Mouse (Mus musculus): ENCODE results near the gene Lactb. TPM values are rescaled to one million over a fixed set of nuclear protein-coding genes. Genes with fewer than 3 reads are reported as not detected.
"Not testable (repeated sequence)": the region's sequence is repeated elsewhere in the genome, so short reads cannot be mapped to it uniquely, and the experiment has no call there.

Lactb gene
- total RNA-seq, 2 experiments from 2014 or later: 18.8 to 21.7 TPM

DNA sequence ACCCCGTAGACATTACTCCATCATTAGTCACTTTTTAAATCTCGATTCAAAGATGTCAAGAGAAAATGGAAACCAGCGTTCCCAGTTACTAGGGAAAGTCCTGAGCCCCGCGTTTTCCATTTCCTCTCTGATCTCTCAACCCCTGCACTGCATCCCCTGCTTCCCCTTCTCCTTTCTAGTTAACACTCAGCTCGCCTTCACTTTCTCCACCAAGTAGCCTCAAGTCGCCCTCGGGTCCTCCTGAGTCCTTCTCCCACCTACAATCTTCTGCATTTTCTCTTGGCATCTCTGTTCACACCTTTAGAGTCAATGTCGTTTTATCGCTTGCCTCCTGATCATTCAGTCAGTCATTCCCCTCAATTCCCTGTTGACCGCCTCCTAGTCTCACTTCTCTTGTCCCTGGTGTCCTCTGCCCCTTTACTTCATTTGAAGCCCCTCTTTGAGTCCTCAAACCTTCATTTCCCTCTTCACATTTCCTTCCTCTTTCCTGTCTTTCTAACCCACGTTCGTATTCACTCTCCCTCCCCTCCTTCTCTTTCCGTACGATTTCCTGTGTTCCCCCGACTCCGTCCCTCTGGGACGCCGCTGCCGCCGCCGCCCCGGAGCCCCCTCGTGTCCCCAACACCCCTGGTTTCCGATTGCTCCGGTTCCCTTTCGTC, 56.5 kb downstream of the Lactb start:
- no peak for TF ChIP-seq CTCF (IDR thresholded peaks at IDR 0.05)
- peak overlapping the region; percentile 94 for H3K4me3 ChIP-seq
- intact Hi-C loops (cut with DNase I): loop anchor here (2.0 to 5.0 kb wide), 4 partner anchors 26 to 82 kb away; partner anchors contain the start of gene Lactb
- peak overlapping the region; percentile 84 for H3K27ac ChIP-seq
- DNase-seq (ENCODE audit: extremely low spot score in 1 of 2, low spot score in 2 of 2): no peak

DNA sequence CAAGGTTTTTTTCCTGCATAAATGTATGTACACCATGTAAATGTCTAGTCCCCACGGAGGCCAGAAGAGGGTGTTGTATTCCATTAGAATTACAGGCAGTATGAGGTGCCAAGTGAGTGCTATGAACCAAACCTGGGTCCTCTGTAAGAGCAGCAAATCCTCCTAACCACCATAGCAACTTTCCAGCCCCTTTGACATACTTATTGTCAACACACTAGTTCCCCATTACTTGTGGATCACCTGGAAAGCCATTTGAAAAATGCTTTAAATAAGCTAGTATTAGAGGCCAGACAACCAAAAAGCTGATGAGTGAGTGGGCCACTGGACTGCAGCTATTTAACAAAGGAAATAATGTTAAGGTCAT, 57.4 kb downstream of the Lactb start:
- TF ChIP-seq CTCF (IDR thresholded peaks at IDR 0.05): no peak; the same call in 1 of the 2 replicates
- Histone ChIP-seq H3K27ac (no peak overlapping the region), H3K4me3 (no peak overlapping the region)
- no peak for DNase-seq (ENCODE audit: extremely low spot score in 1 of 2, low spot score in 2 of 2)
- intact Hi-C loops (cut with DNase I): loop anchor here (2.0 to 5.0 kb wide), 4 partner anchors 27 to 81 kb away; partner anchors contain the start of gene Lactb

DNA sequence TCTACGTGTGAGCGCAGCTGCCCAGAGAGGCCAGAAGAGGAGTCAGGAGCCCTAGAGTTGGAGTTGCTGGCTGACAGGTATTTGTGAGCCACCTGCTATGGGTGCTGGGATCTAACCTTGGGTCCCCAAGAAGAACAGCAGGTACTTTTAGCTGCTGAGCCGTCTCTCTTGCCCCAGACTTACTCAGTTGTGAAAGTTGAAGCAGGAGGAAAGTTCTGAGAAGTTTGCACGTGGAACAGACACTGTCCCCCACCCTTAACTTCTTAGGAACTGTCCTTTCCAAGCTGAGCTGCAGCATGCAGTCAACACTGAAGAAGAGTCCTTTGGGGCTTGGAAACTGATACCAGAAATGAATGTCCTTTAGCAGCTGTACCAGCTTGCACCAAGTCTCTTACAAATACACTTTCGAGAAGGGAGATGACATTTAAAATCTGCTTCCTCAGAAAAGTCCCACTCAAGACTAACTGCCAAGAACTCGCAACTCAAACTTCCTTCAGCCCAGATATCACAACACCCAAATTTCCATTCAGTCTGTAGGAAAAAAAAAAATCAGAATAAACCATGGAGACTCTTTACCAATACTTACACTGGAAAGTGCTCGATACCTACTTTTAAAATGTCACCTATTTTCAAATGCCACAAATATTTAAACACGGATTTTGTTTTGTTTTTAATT, 57.9 kb downstream of the Lactb start:
- TF ChIP-seq CTCF (IDR thresholded peaks at IDR 0.05): no peak
- Histone ChIP-seq H3K4me3 (no peak overlapping the region), H3K27ac (no peak overlapping the region)
- DNase-seq (ENCODE audit: extremely low spot score in 1 of 2, low spot score in 2 of 2): no peak
- intact Hi-C loops (cut with DNase I): loop anchor here (5.0 kb wide), 1 partner anchor 80 kb away; no protein-coding TSS in a partner anchor

DNA sequence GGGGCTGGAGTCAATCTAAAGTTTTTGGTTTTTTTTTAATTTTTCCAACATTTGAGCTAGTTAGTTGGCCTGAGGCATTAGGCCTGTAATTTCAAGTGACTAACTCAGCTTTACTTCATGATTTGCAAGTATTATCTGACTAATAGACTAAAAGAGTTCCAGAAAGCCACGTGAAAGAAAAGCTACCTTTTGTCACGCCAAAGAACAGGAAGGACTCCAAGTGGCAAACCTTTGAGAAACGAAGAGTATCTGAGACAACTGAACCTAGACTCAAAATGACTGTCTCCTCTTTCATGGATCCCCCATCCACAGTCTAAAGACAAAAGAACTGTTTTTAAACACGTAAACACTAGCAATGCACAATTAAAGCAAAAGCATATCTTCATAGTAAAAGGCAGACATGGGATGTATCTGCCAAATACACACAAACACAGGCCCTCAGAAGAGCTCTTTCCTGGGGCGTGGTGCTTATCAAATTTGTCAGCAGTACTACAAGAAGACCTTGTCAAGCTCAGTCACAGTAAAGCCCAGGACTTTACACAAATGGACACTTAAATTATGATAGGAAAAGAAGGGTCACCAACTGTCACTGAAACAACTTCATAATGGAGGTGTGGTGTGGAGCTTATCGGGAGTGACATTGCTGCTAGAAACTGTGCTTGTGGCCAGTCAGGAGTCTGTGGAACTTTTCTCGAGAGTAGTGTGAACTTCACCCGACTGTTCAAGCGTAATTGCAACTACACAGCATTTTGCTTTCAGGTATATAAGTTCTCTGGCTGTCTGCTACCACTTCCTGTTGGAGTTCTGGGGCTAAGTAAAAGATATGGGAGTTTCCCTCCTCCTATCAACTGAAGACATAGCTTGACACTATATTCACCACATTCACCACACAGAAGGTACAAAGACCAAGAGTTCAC, 59.2 kb downstream of the Lactb start:
- DNase-seq (ENCODE audit: extremely low spot score in 1 of 2, low spot score in 2 of 2): no peak
- H3K27ac ChIP-seq: no peak overlapping the region
- no peak overlapping the region for H3K4me3 ChIP-seq
- no peak for TF ChIP-seq CTCF (IDR thresholded peaks at IDR 0.05)
- intact Hi-C loops (cut with DNase I): loop anchor here (5.0 kb wide), 1 partner anchor 79 kb away; no protein-coding TSS in a partner anchor

DNA sequence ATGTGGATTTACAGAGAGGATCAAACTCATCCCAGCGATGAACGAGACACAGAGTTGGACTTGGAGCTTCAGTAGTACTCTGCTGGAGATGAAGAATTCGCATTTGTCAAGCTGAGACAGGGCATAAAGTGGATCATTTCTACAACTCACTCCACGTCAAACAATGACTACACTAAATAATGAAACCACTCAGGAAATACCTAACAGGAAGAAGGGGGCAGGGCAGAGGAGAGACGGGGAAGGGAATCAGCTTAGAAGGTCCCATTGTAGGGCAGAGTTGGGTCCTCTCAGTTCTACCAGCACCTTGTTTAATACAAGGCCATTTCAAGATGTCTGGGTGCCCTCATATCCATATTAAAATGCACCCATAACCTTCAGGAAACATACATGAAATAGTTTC, 59.9 kb downstream of the Lactb start:
- no peak for DNase-seq (ENCODE audit: extremely low spot score in 1 of 2, low spot score in 2 of 2)
- TF ChIP-seq CTCF (IDR thresholded peaks at IDR 0.05): no peak
- Histone ChIP-seq H3K27ac (no peak overlapping the region), H3K4me3 (no peak overlapping the region)
- intact Hi-C loops (cut with DNase I): loop anchor here (5.0 kb wide), 1 partner anchor 78 kb away; no protein-coding TSS in a partner anchor

DNA sequence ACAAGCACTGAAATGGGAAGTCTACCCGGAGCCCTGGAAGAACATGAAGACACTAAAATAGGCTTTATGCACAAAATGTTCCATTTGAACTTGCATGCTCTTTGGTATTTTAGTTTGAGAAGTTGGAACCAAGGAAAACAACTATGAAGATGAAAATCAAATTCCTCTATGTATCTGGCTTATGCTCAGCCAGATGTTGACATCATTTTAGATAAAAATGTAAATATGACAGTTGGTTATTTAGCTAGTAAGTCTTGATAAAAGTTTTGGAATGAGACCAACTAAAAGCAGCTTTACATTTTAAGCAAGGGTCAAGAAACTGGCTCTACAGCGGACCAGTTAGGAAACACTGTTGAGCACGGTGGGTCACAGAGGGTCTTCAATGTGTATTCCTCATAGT, 60.7 kb downstream of the Lactb start:
- TF ChIP-seq CTCF (IDR thresholded peaks at IDR 0.05): no peak
- DNase-seq (ENCODE audit: extremely low spot score in 1 of 2, low spot score in 2 of 2): no peak
- intact Hi-C loops (cut with DNase I): no loop called here
- Histone ChIP-seq H3K27ac (no peak overlapping the region), H3K4me3 (no peak overlapping the region)

DNA sequence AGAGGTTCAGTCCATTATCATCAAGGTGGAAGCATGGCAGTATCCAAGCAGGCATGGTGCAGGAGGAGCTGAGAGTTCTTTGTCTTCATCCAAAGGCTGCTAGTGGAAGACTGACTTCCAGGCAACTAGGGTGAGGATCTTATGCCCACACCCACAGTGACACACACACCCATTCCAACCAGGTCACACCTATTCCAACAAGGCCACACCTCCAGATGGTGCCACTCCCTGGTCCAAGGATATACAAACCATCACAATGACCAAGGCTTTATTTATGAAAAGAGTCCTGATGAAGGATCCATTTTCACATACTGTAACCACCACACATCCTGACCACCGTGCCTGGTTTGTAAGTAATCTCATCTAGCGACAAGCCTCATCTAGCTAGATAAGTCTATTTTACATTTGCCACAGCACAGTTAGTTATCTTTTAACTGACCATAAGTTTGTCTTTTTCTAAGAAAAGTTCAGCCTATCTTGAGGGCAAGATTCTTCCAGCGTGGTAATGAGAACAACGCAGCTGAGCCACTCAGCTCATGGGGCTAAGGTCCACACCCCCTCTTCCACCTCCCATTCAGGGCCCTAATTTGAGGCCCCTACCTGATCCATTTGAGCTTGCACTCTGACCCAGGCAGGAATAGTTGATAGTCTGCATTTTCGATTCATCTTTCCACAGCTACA, 61.9 kb downstream of the Lactb start:
- DNase-seq (ENCODE audit: extremely low spot score in 1 of 2, low spot score in 2 of 2); H3K27ac ChIP-seq; H3K4me3 ChIP-seq; intact Hi-C loops (cut with DNase I): not testable (repeated sequence)

DNA sequence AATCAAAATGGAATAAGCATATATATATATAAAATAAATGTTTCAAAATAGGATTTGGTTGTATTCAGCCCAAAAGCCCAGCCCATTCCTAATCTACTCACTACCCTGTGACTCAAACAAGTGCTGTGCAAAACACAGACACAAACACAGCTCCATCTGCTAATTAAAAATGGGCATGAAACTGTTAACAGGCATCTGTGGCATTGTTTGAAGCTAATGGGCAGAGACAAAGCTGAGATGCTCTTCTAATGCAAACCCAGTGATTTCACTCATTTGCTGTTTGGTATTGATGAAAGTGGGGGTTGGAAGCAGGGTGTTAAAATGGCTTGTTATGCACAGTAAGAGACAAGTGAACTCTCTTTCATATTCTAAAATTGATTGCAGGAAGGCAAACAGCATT, 63.0 kb downstream of the Lactb start:
- Histone ChIP-seq H3K4me3 (no peak overlapping the region), H3K27ac (no peak overlapping the region)
- intact Hi-C loops (cut with DNase I): no loop called here
- DNase-seq (ENCODE audit: extremely low spot score in 1 of 2, low spot score in 2 of 2): no peak
- TF ChIP-seq CTCF (IDR thresholded peaks at IDR 0.05): no peak

DNA sequence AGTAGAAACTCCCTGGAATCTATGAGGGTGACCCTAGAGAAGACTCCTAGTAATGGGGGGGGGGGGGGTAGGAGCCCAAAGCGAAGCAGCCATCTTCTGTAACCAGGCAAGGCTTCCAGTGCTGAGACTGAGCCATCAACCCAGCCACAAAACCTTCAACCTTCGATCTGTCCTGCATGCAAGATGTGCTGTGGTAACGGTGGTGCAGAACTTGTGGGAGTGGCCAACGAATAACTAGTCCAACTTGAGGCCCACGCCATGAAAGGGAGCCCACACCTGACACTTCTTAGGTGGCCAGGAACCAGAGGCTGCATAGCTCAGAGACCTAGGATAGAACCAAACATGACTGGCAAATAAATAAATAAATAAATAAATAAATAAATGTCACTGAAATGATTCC, 64.6 kb downstream of the Lactb start:
- H3K27ac ChIP-seq: no peak overlapping the region
- intact Hi-C loops (cut with DNase I): no loop called here
- H3K4me3 ChIP-seq: no peak overlapping the region
- TF ChIP-seq CTCF (IDR thresholded peaks at IDR 0.05): no peak
- DNase-seq (ENCODE audit: extremely low spot score in 1 of 2, low spot score in 2 of 2): no peak

DNA sequence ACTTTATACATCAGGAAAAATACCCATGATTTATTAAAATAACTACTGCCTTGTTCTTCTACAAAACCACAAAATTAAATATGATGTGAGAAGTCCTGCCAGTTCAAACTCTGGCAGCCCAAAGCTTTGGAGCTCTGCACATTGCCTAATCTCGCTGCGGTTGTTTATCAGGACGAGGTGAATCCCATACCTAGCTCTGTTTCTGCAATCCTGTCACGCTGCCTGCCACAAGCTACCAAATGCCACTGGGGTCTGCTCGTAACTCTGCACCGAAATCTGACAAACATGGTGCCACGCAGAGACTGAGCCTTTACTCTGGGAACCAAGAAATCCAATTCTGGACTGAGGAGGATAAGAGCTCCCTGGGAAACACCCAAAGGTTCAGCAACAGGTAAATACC, 65.4 kb downstream of the Lactb start:
- intact Hi-C loops (cut with DNase I): no loop called here
- DNase-seq (ENCODE audit: extremely low spot score in 1 of 2, low spot score in 2 of 2): no peak
- no peak overlapping the region for H3K27ac ChIP-seq
- TF ChIP-seq CTCF (IDR thresholded peaks at IDR 0.05): no peak
- H3K4me3 ChIP-seq: no peak overlapping the region

DNA sequence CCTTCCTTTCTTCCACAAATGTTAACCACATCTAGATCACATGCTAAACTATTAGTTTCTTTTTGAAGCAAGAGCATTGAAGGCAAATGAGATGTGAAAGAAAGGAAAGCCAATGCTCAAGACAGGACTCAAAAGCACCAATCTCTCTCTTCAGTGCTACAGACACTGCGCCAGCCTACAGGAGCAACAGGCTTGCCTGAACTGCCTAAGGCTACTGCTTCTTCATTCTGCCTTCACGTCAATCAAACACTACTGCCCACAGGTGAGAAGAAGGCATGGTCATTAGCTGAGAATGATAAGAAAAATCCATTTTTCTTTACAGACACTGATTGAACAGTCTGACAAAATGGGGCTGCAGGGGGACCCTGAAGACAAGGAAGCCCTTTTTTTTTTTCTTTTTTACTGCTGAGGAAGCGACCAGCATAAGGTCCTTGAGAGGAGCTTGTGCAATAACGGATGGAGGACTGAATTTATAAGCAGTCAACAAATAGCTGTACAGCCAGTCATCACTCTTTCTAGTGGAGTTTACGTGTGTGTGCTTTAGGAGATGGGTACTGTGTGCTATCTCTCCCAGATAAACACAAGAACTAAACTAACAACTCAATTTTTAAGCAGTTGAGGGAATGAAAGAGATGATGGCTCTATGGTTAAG, 67.4 kb downstream of the Lactb start:
- intact Hi-C loops (cut with DNase I): no loop called here
- Histone ChIP-seq H3K4me3 (no peak overlapping the region), H3K27ac (no peak overlapping the region)
- DNase-seq (ENCODE audit: extremely low spot score in 1 of 2, low spot score in 2 of 2): no peak
- no peak for TF ChIP-seq CTCF (IDR thresholded peaks at IDR 0.05)

All from left cerebral cortex, adult 2 months (tissue).